Mouse (Mus musculus): ENCODE results near the gene Pla2g10.
"Not testable (repeated sequence)": the region's sequence is repeated elsewhere in the genome, so short reads cannot be mapped to it uniquely, and the experiment has no call there.

Gene Pla2g10

GRCm38 (mm10) chr16:13729428-13729827, 1.4 kb downstream of the Pla2g10 start:
- DNase-seq (ENCODE audit: low read depth, low spot score), result no peak

- peak; percentile 63 for DNase-seq (ENCODE audit: low read depth, low spot score)
Measured at GRCm38 (mm10) chr16:13727811-13728335, 2.9 kb downstream of the Pla2g10 start.

- peak; percentile 84 for DNase-seq (ENCODE audit: low read depth, low spot score)
Measured at GRCm38 (mm10) chr16:13722937-13723336, 7.8 kb downstream of the Pla2g10 start.

- no peak for DNase-seq (ENCODE audit: low read depth, low spot score)
Measured at GRCm38 (mm10) chr16:13716821-13717553, 13.8 kb downstream of the Pla2g10 start.

- no peak for DNase-seq (ENCODE audit: low read depth, low spot score)
Measured at GRCm38 (mm10) chr16:13714910-13715309, 15.9 kb downstream of the Pla2g10 start.

GRCm38 (mm10) chr16:13704676-13705075, 26.1 kb downstream of the Pla2g10 start:
- DNase-seq (ENCODE audit: low read depth, low spot score), result peak; percentile 53

GRCm38 (mm10) chr16:13702184-13702583, 28.6 kb downstream of the Pla2g10 start:
- DNase-seq (ENCODE audit: low read depth, low spot score), result no peak

- DNase-seq (ENCODE audit: low read depth, low spot score), result peak; percentile 67
Measured at GRCm38 (mm10) chr16:13698998-13699397, 31.8 kb downstream of the Pla2g10 start.

- no peak for DNase-seq (ENCODE audit: low read depth, low spot score)
Measured at GRCm38 (mm10) chr16:13678601-13679319, 52.0 kb downstream of the Pla2g10 start.

- DNase-seq (ENCODE audit: low read depth, low spot score), result no peak
Measured at GRCm38 (mm10) chr16:13674511-13674910, 56.3 kb downstream of the Pla2g10 start.

GRCm38 (mm10) chr16:13673114-13673513, 57.7 kb downstream of the Pla2g10 start:
- DNase-seq (ENCODE audit: low read depth, low spot score), result no peak

- DNase-seq (ENCODE audit: low read depth, low spot score), result peak; percentile 54
Measured at GRCm38 (mm10) chr16:13672386-13672898, 58.3 kb downstream of the Pla2g10 start.

GRCm38 (mm10) chr16:13671685-13672385, 58.9 kb downstream of the Pla2g10 start, which contains the start of the genes Bfar and 3110001I22Rik:
TSS of gene Bfar (plus strand) at chr16:13671858.
TSS of gene 3110001I22Rik (plus strand) at chr16:13671929.
- peak; percentile 98 for DNase-seq (ENCODE audit: low read depth, low spot score)

GRCm38 (mm10) chr16:13670896-13671295, 59.9 kb downstream of the Pla2g10 start:
- not testable (repeated sequence) for DNase-seq (ENCODE audit: low read depth, low spot score)

GRCm38 (mm10) chr16:13669282-13669681, 61.5 kb downstream of the Pla2g10 start:
- no peak for DNase-seq (ENCODE audit: low read depth, low spot score)

GRCm38 (mm10) chr16:13668402-13669108, 62.2 kb downstream of the Pla2g10 start:
- peak; percentile 13 for DNase-seq (ENCODE audit: low read depth, low spot score)

- peak; percentile 96 for DNase-seq (ENCODE audit: low read depth, low spot score)
Measured at GRCm38 (mm10) chr16:13667878-13668343, 62.9 kb downstream of the Pla2g10 start, which contains the start of gene Parn. TSS of gene Parn (minus strand) at chr16:13668170.
